Mouse (Mus musculus) heart, postnatal 10 days (tissue): ENCODE data around the gene Tnfaip8l1. TPM values are rescaled to one million over a fixed set of nuclear protein-coding genes. Genes with fewer than 3 reads are reported as not detected.

Experiments used
- DNase-seq, 2 experiments: peaks; one replicate each; pipeline ENCODE4 v3.0.0; 2021
- intact Hi-C: fragments of 180-260 bp; cut with DNase I; formaldehyde crosslinking; loops from one replicate; pipeline ENCODE4 v1.15.1; 2025
- microRNA-seq, 2 experiments: library from miRNA; unstranded; fragments of <30 nt; microRNA quantifications; one replicate each; pipeline ENCODE4 v1.2.0; 2022
- total RNA-seq, 2 experiments: library from RNA; stranded (reverse); gene quantifications; 2 replicates each; pipeline ENCODE4 v1.2.3; 2021

Gene Tnfaip8l1
- total RNA-seq, 2 experiments from 2014 or later, result 5.8 to 8.4 TPM

GRCm38 (mm10) chr17:56217670-56218069 is 55.4 kb downstream of the Tnfaip8l1 start:
- DNase-seq, result peak in 1 of 2 experiments; percentile 17
- intact Hi-C loops, result loop anchor here (2.0 kb wide), 2 partner anchors 25 to 33 kb away; no protein-coding TSS in a partner anchor

- intact Hi-C loops, result loop anchor here (2.0 kb wide), 2 partner anchors 24 to 32 kb away; no protein-coding TSS in a partner anchor
Measured at GRCm38 (mm10) chr17:56218377-56219191, 56.3 kb downstream of the Tnfaip8l1 start, which contains the start of gene Dpp9. TSS of gene Dpp9 (minus strand) at chr17:56218905.

GRCm38 (mm10) chr17:56219251-56219650 is 57.0 kb downstream of the Tnfaip8l1 start:
- DNase-seq, result no peak
- intact Hi-C loops, result loop anchor here (2.0 kb wide), 2 partner anchors 24 to 32 kb away; no protein-coding TSS in a partner anchor

More at GRCm38 (mm10) chr17:56218377-56219191, 56.3 kb downstream of the Tnfaip8l1 start, which contains the start of gene Dpp9:
- DNase-seq, result peak; percentile 94

- peak; percentile 84 for DNase-seq
- intact Hi-C loops, result loop anchor here (2.0 kb wide), 2 partner anchors 23 to 31 kb away; no protein-coding TSS in a partner anchor
Measured at GRCm38 (mm10) chr17:56219805-56220204, 57.5 kb downstream of the Tnfaip8l1 start.

Small RNA genes within 50 kb of the gene (microRNA-seq; reads per million reads assigned to microRNA genes)
- gene Gm44397, result 0 reads per million in 2 experiments

Other genes starting within 250 kb of the Tnfaip8l1 start
- 1 to 10 TPM; 4.4 to 4.5 TPM for gene Zfp119b, start 213.0 kb upstream of the Tnfaip8l1 start, total RNA-seq
- under 1 TPM; 0.22 to 0.82 TPM for gene Ebi3, start 209.8 kb upstream of the Tnfaip8l1 start, total RNA-seq
- gene Yju2, start 203.4 kb upstream of the Tnfaip8l1 start, total RNA-seq, result 10 to 100 TPM; 12.8 TPM
- 1 to 10 TPM; 1.8 to 3.4 TPM for gene Shd, start 192.0 kb upstream of the Tnfaip8l1 start, total RNA-seq
- under 1 TPM in 1 of 2 experiments, not detected in 1; 0.31 TPM for gene Fsd1, start 176.0 kb upstream of the Tnfaip8l1 start, total RNA-seq
- gene Stap2, start 156.9 kb upstream of the Tnfaip8l1 start, total RNA-seq, result 10 to 100 TPM; 17.8 to 18.8 TPM
- gene Mpnd, start 156.8 kb upstream of the Tnfaip8l1 start, total RNA-seq, result 10 to 100 TPM; 47.4 to 50.1 TPM
- 10 to 100 TPM; 32.0 to 33.9 TPM for gene Sh3gl1, start 125.8 kb upstream of the Tnfaip8l1 start, total RNA-seq
- 1 to 10 TPM; 5.2 to 6.3 TPM for gene Chaf1a, start 122.0 kb upstream of the Tnfaip8l1 start, total RNA-seq
- 10 to 100 TPM; 50.9 to 57.4 TPM for gene Ubxn6, start 87.4 kb upstream of the Tnfaip8l1 start, total RNA-seq
- gene Hdgfl2, start 82.8 kb upstream of the Tnfaip8l1 start, total RNA-seq, result 10 to 100 TPM; 38.9 to 42.2 TPM
- 100 to 1,000 TPM in 1 of 2 experiments, 10 to 100 TPM in 1; 80.9 to 155 TPM for gene Plin4, start 52.7 kb upstream of the Tnfaip8l1 start, total RNA-seq
- gene Plin5, start 44.9 kb upstream of the Tnfaip8l1 start, total RNA-seq, result 100 to 1,000 TPM; 126 to 166 TPM
- gene Lrg1, start 40.5 kb upstream of the Tnfaip8l1 start, total RNA-seq, result 10 to 100 TPM; 12.6 to 25.2 TPM
- gene Sema6b, start 22.1 kb upstream of the Tnfaip8l1 start, total RNA-seq, result 10 to 100 TPM; 11.3 to 13.7 TPM
- 10 to 100 TPM; 36.6 to 40.3 TPM for gene Mydgf, start 21.4 kb downstream of the Tnfaip8l1 start, total RNA-seq
- gene Dpp9, start 56.4 kb downstream of the Tnfaip8l1 start, total RNA-seq, result 10 to 100 TPM; 29.1 to 33.3 TPM
- gene Fem1a, start 94.3 kb downstream of the Tnfaip8l1 start, total RNA-seq, result 10 to 100 TPM; 81.5 to 94.9 TPM
- 10 to 100 TPM; 11.6 to 12.7 TPM for gene Ticam1, start 114.3 kb downstream of the Tnfaip8l1 start, total RNA-seq
- 10 to 100 TPM; 67.0 to 81.9 TPM for gene Plin3, start 130.4 kb downstream of the Tnfaip8l1 start, total RNA-seq
- not detected for gene Arrdc5, start 137.8 kb downstream of the Tnfaip8l1 start, total RNA-seq
- 10 to 100 TPM; 21.6 to 23.3 TPM for gene Uhrf1, start 140.8 kb downstream of the Tnfaip8l1 start, total RNA-seq
- gene Kdm4b, start 163.6 kb downstream of the Tnfaip8l1 start, total RNA-seq, result 10 to 100 TPM; 42.4 to 44.9 TPM